Mouse (Mus musculus) ES-Bruce4 (cell line): ENCODE measurements around the gene Sectm1b. TPM values are rescaled to one million over a fixed set of nuclear protein-coding genes. Genes with fewer than 3 reads are reported as not detected.
"Not testable (repeated sequence)": the region's sequence is repeated elsewhere in the genome, so short reads cannot be mapped to it uniquely, and the experiment has no call there.

Experiments
- H3K27ac ChIP-seq: 2 replicates; pipeline ENCODE4 v1.5.1; 2012; ENCODE audit warnings: low read length, inconsistent platforms; ENCODE audit not compliant: insufficient read depth
- H3K27me3 ChIP-seq: 2 replicates; pipeline ENCODE4 v1.6.1; 2012; ENCODE audit warnings: mild to moderate bottlenecking, low read length, inconsistent platforms; ENCODE audit not compliant: control insufficient read depth, poor library complexity, insufficient read depth, severe bottlenecking
- H3K36me3 ChIP-seq: 2 replicates; pipeline ENCODE4 v1.6.1; 2012; ENCODE audit warnings: inconsistent platforms, mild to moderate bottlenecking, low read length, moderate library complexity; ENCODE audit not compliant: control insufficient read depth, poor library complexity, insufficient read depth, severe bottlenecking
- H3K4me1 ChIP-seq: one replicate; pipeline ENCODE4 v1.8.1; 2011; ENCODE audit warnings: low read length; ENCODE audit not compliant: control insufficient read depth, insufficient read depth
- H3K4me3 ChIP-seq: 2 replicates; pipeline ENCODE4 v1.5.1; 2011; ENCODE audit warnings: low read depth, mild to moderate bottlenecking, low read length
- H3K9ac ChIP-seq: 2 replicates; pipeline ENCODE4 v1.6.1; 2012; ENCODE audit warnings: low read depth, mild to moderate bottlenecking, inconsistent platforms; ENCODE audit not compliant: poor library complexity, severe bottlenecking
- H3K9me3 ChIP-seq: replicated peaks from 2 replicates; pipeline ENCODE4 v1.6.1; 2012; ENCODE audit warnings: mild to moderate bottlenecking, low read length, inconsistent platforms; ENCODE audit not compliant: control insufficient read depth, poor library complexity, insufficient read depth, severe bottlenecking
- CTCF ChIP-seq: IDR thresholded peaks from one replicate; pipeline ENCODE4 v1.8.1; 2011; ENCODE audit warnings: low read depth, low read length
- EP300 ChIP-seq: IDR thresholded peaks from 2 replicates; pipeline ENCODE4 v1.6.1; 2011; ENCODE audit warnings: low read depth, low read length; ENCODE audit not compliant: insufficient read depth
- POLR2A ChIP-seq: IDR thresholded peaks from one replicate; pipeline ENCODE4 v1.8.1; 2011; ENCODE audit warnings: low read length; ENCODE audit not compliant: insufficient read depth
- polyA plus RNA-seq: library from polyadenylated mRNA; stranded (reverse); fragments of >200 nt; gene quantifications from 2 replicates; pipeline ENCODE4 v1.2.4, GENCODE M21; 2011; ENCODE audit warnings: low read depth; ENCODE audit not compliant: missing spikeins, insufficient read depth, insufficient read length

Sectm1b gene
- polyA plus RNA-seq, 1 experiment: not detected

- Histone ChIP-seq H3K27ac (no peak within 1 kb of the TSS), H3K9ac (no peak within 1 kb of the TSS), H3K9me3 (no peaks in the 10 kb centered on the region), H3K27me3 (no peaks in the 10 kb centered on the region), H3K4me1 (no peaks in the 10 kb centered on the region), H3K4me3 (no peak within 1 kb of the TSS), H3K36me3 (no peaks in the 10 kb centered on the region)
- no peak for TF ChIP-seq CTCF
- TF ChIP-seq EP300: no peak
- no peak for TF ChIP-seq POLR2A
Measured at GRCm38 (mm10) chr11:121081120-121081519, 17.8 kb upstream of the Sectm1b start, which contains the start of gene Sectm1a. Gene Sectm1a, minus strand, starts transcription at chr11:121081220.

GRCm38 (mm10) chr11:121080330-121080729 lies 17.0 kb upstream of the Sectm1b start:
- TF ChIP-seq EP300 (no peak), POLR2A (no peak), CTCF (no peak)
- H3K27me3 ChIP-seq: no peaks in the 10 kb centered on the region
- no peak overlapping the region for H3K4me3 ChIP-seq
- H3K9ac ChIP-seq: no peak overlapping the region
- H3K4me1 ChIP-seq: no peaks in the 10 kb centered on the region
- no peak overlapping the region for H3K27ac ChIP-seq
- no peaks in the 10 kb centered on the region for H3K9me3 ChIP-seq
- H3K36me3 ChIP-seq: no peaks in the 10 kb centered on the region

DNA sequence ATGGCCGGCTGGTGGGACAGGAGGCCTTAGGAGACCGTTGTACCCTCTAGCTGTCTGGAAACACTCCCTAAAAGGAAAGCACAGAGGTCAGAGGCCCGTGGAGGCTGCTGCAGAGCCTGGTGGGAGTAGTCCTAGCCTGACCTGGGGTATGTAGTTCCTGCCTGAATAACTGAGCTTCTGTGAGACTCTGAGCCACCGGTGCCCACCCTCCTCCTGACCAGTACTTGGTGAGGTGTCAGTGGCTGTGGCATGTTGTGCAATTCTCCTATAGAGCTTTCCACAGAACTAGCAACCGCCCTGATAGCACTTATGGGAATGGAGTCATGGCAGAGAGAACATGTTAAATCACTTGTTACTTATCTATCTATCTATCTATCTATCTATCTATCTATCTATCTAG lies 12.3 kb upstream of the Sectm1b start:
- H3K36me3 ChIP-seq: no peaks in the 10 kb centered on the region
- no peak overlapping the region for H3K9ac ChIP-seq
- H3K27me3 ChIP-seq: no peaks in the 10 kb centered on the region
- H3K4me1 ChIP-seq: no peaks in the 10 kb centered on the region
- TF ChIP-seq CTCF (no peak), POLR2A (no peak), EP300 (no peak)
- no peaks in the 10 kb centered on the region for H3K9me3 ChIP-seq
- no peak overlapping the region for H3K4me3 ChIP-seq
- H3K27ac ChIP-seq: no peak overlapping the region

DNA sequence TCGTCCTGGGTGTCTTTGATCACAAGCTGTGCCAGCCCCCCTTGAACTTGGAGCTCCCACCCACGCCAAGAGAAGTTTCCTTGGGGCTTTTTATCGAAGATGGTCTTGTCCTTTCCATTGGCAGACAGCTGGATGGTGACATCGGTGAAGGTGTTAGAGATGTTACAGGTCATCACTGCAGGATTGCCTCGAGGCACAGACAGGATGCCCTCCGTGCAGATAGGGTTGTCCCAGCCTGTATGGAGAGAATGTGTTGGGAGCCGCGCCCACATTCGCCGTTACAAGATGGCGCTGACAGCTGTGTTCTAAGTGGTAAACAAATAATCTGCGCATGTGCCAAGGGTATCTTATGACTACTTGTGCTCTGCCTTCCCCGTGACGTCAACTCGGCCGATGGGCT lies 6.3 kb upstream of the Sectm1b start:
- H3K27ac ChIP-seq: not testable (repeated sequence)

DNA sequence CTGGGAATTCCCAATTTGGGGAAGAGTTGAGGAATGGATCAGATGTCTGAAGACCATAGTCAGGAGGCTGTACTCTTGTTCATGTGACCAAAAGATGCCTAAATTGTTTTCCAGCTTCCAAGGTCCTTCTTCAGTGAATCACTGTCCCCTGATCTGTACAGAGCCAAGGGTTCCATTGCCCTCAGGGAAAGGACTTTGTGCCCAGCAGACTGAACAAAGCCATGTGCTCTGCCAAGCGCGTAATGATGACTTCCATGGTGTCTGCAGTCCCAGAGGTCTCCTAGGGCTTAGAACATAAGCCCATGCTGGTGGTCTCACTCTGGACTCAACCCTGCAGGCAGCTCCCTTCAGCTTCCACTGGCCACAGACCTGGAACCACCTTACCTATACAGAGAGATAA lies 4.5 kb upstream of the Sectm1b start:
- TF ChIP-seq CTCF (no peak), EP300 (no peak), POLR2A (no peak)
- Histone ChIP-seq H3K9ac (no peak overlapping the region), H3K36me3 (no peaks in the 10 kb centered on the region), H3K4me3 (no peak overlapping the region), H3K4me1 (no peaks in the 10 kb centered on the region), H3K27ac (no peak overlapping the region), H3K27me3 (no peaks in the 10 kb centered on the region), H3K9me3 (peaks cover 7% of the 10 kb centered on the region; the same call in 1 of the 2 replicates)

More for the DNA sequence above, 6.3 kb upstream of the Sectm1b start:
- H3K9ac ChIP-seq, H3K27me3 ChIP-seq, H3K4me3 ChIP-seq, H3K36me3 ChIP-seq, H3K9me3 ChIP-seq, H3K4me1 ChIP-seq: not testable (repeated sequence)

GRCm38 (mm10) chr11:121064197-121064596 lies 828 bp upstream of the Sectm1b start:
- H3K27me3 ChIP-seq: no peaks in the 10 kb centered on the region
- H3K4me1 ChIP-seq: no peaks in the 10 kb centered on the region
- H3K27ac ChIP-seq: no peak overlapping the region
- no peak overlapping the region for H3K9ac ChIP-seq
- TF ChIP-seq POLR2A (no peak), CTCF (no peak)
- no peaks in the 10 kb centered on the region for H3K36me3 ChIP-seq
- H3K9me3 ChIP-seq: 0 out of 2 replicates have a peak, but pooled peaks cover under 1% of the 10 kb centered on the region
- H3K4me3 ChIP-seq: no peak overlapping the region

GRCm38 (mm10) chr11:121061615-121062014 lies 1.8 kb downstream of the Sectm1b start:
- Histone ChIP-seq H3K36me3 (no peaks in the 10 kb centered on the region), H3K9me3 (no peaks in the 10 kb centered on the region), H3K4me3 (no peak overlapping the region), H3K4me1 (no peaks in the 10 kb centered on the region), H3K9ac (no peak overlapping the region), H3K27ac (no peak overlapping the region), H3K27me3 (no peaks in the 10 kb centered on the region)
- TF ChIP-seq CTCF (no peak), EP300 (no peak), POLR2A (no peak)

GRCm38 (mm10) chr11:121060401-121061067 lies 2.8 kb downstream of the Sectm1b start:
- not testable (repeated sequence) for H3K27ac ChIP-seq, H3K27me3 ChIP-seq, H3K4me1 ChIP-seq, H3K9me3 ChIP-seq, H3K36me3 ChIP-seq, H3K9ac ChIP-seq, H3K4me3 ChIP-seq
